Mouse (Mus musculus): ENCODE measurements around the gene Tmco3. TPM values are rescaled to one million over a fixed set of nuclear protein-coding genes. Genes with fewer than 3 reads are reported as not detected.
"Not testable (repeated sequence)": the region's sequence is repeated elsewhere in the genome, so short reads cannot be mapped to it uniquely, and the experiment has no call there.

Gene Tmco3
- total RNA-seq, 2 experiments from 2014 or later: 27.4 to 28.2 TPM

GRCm38 (mm10) chr8:13306309-13306909, 18.4 kb downstream of the Tmco3 start:
- DNase-seq: no peak

- no peak for DNase-seq
Measured at GRCm38 (mm10) chr8:13306916-13307315, 18.9 kb downstream of the Tmco3 start.

GRCm38 (mm10) chr8:13314922-13315321, 26.9 kb downstream of the Tmco3 start:
- DNase-seq: no peak

- DNase-seq: no peak
Measured at GRCm38 (mm10) chr8:13316671-13317070, 28.7 kb downstream of the Tmco3 start.

GRCm38 (mm10) chr8:13326598-13326997, 38.6 kb downstream of the Tmco3 start:
- DNase-seq: peak in 1 of 2 experiments; percentile 33

- no peak for DNase-seq
Measured at GRCm38 (mm10) chr8:13334671-13335070, 46.7 kb downstream of the Tmco3 start.

GRCm38 (mm10) chr8:13337245-13337644, 49.3 kb downstream of the Tmco3 start:
- not testable (repeated sequence) for DNase-seq

- no peak for DNase-seq
Measured at GRCm38 (mm10) chr8:13337678-13338077, 49.7 kb downstream of the Tmco3 start.

GRCm38 (mm10) chr8:13338255-13338860, 50.4 kb downstream of the Tmco3 start, which contains the start of gene Tfdp1:
TSS of gene Tfdp1 (plus strand) at chr8:13338751.
- DNase-seq: peak; percentile 77 to 87

GRCm38 (mm10) chr8:13338901-13339645, 51.1 kb downstream of the Tmco3 start:
- DNase-seq: peak; percentile 21 to 40

GRCm38 (mm10) chr8:13339646-13339990, 51.6 kb downstream of the Tmco3 start:
- DNase-seq: no peak

- no peak for DNase-seq
Measured at GRCm38 (mm10) chr8:13340650-13341049, 52.7 kb downstream of the Tmco3 start.

- no peak for DNase-seq
Measured at GRCm38 (mm10) chr8:13342340-13342739, 54.4 kb downstream of the Tmco3 start.

- DNase-seq: no peak
Measured at GRCm38 (mm10) chr8:13343134-13343533, 55.1 kb downstream of the Tmco3 start.

- DNase-seq: peak; percentile 47 to 59
Measured at GRCm38 (mm10) chr8:13350052-13350451, 62.1 kb downstream of the Tmco3 start.

GRCm38 (mm10) chr8:13351593-13351992, 63.6 kb downstream of the Tmco3 start:
- DNase-seq: no peak

GRCm38 (mm10) chr8:13352601-13353000, 64.6 kb downstream of the Tmco3 start:
- DNase-seq: no peak

- DNase-seq: no peak
Measured at GRCm38 (mm10) chr8:13353155-13353833, 65.3 kb downstream of the Tmco3 start.

- no peak for DNase-seq
Measured at GRCm38 (mm10) chr8:13353883-13354282, 65.9 kb downstream of the Tmco3 start.

- DNase-seq: no peak
Measured at GRCm38 (mm10) chr8:13356221-13356620, 68.2 kb downstream of the Tmco3 start.

GRCm38 (mm10) chr8:13356681-13357080, 68.7 kb downstream of the Tmco3 start:
- no peak for DNase-seq

GRCm38 (mm10) chr8:13360213-13360612, 72.2 kb downstream of the Tmco3 start:
- DNase-seq: no peak

GRCm38 (mm10) chr8:13361865-13362264, 73.9 kb downstream of the Tmco3 start:
- DNase-seq: no peak

Measured in heart, adult 18-20 months (tissue).